In the genomic region with DNA sequence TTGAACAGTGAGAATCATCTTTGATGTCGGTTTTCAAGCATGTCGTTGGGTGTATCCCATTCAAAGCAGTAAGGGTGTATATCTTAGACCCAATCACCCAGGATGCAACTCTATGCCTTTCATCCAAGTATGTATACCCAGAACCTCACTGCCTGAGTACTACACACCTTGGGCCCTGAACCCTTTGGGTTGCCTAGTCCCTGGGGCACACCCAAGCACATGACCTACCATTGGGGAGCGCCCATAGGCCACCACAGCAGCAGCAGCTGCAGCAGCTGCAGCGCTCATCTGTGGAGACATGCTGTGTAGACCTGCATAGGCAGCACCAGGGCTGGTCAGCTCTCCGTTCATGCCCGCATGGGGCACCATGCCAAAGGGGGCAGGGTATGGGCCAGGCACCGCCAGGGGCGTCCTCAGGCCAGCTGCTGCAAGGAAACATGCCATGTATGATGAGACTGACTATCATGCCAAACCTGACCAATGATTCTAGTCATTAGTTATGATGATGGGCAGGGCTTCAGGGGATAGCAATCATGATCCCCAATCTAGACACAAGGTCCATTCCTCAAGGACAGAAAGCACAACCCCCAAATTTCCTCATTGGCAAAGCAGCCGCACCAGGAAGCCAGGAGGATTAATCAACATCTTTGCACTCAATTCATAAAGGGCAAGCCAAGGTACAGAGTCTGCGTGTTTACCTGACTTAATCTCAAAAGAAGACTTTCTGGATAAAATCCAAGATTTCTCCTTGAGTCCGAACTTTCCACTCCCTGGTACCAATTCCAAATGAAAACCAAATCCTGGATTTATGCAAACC, we compare ENCODE assay signal across 17 mouse cellular contexts.
DNase-seq lines count a peak whose midpoint lies in the region; ATAC-seq lines count a peak whose summit lies in the region.
"Had no signal": no experiment of that assay in that cellular context is flagged by ENCODE, and none has a peak within 500 bp of the region (broad histone marks: within the 10 kb centered on the region; RNA-seq: fewer than 3 reads in every experiment).

No protein-coding gene starts in this region.

- no peak overlapping the region for H3K9ac ChIP-seq in forebrain, embryonic 11.5 days (ENCODE audit: low read length)
- no peak overlapping the region for H3K9ac ChIP-seq in forebrain, embryonic 14.5 days (ENCODE audit: low read length)
- no peak overlapping the region for H3K9ac ChIP-seq in embryonic facial prominence, embryonic 15.5 days
- no peak overlapping the region for H3K9ac ChIP-seq in midbrain, embryonic 13.5 days (replicated peaks)
- H3K9ac ChIP-seq: forebrain, embryonic 12.5 days had no signal

- 96% methylated on average over 11 of the region's 11 CpGs for WGBS in forebrain, embryonic 11.5 days
- WGBS in forebrain, embryonic 14.5 days = 91% methylated on average over 11 of the region's 11 CpGs
- 92% methylated on average over 11 of the region's 11 CpGs for WGBS in embryonic facial prominence, embryonic 15.5 days
- 95% methylated on average over 11 of the region's 11 CpGs for WGBS in midbrain, embryonic 13.5 days

- H3K4me1 ChIP-seq in forebrain, embryonic 11.5 days (replicated peaks; ENCODE audit: control insufficient read depth, insufficient read depth, low read length) = no peaks in the 10 kb centered on the region
- peaks cover 7% of the 10 kb centered on the region; the same call in 1 of the 2 replicates for H3K4me1 ChIP-seq in forebrain, embryonic 14.5 days (ENCODE audit: control insufficient read depth, insufficient read depth, low read length)
- no peaks in the 10 kb centered on the region for H3K4me1 ChIP-seq in embryonic facial prominence, embryonic 15.5 days
- peaks cover 3% of the 10 kb centered on the region; the same call in 1 of the 2 replicates for H3K4me1 ChIP-seq in midbrain, embryonic 13.5 days (replicated peaks)
- H3K4me1 ChIP-seq: limb, embryonic 10.5 days had no signal

- H3K27ac ChIP-seq in forebrain, embryonic 11.5 days (ENCODE audit: low read depth, low read length) = no peak overlapping the region
- H3K27ac ChIP-seq in forebrain, embryonic 14.5 days (ENCODE audit: low read depth, low read length) = no peak overlapping the region
- no peak overlapping the region for H3K27ac ChIP-seq in embryonic facial prominence, embryonic 15.5 days (replicated peaks)
- H3K27ac ChIP-seq in midbrain, embryonic 13.5 days = no peak overlapping the region
- H3K27ac ChIP-seq: forebrain, embryonic 12.5 days; heart, adult 2 months; limb, embryonic 10.5 days had no signal

- H3K27me3 ChIP-seq in forebrain, embryonic 11.5 days (ENCODE audit: control insufficient read depth, insufficient read depth, low read length) = no peaks in the 10 kb centered on the region
- H3K27me3 ChIP-seq in forebrain, embryonic 14.5 days (replicated peaks; ENCODE audit: control insufficient read depth, insufficient read depth, low read length) = no peaks in the 10 kb centered on the region
- no peaks in the 10 kb centered on the region for H3K27me3 ChIP-seq in embryonic facial prominence, embryonic 15.5 days
- H3K27me3 ChIP-seq in midbrain, embryonic 13.5 days = no peaks in the 10 kb centered on the region
- H3K27me3 ChIP-seq: forebrain, embryonic 12.5 days had no signal

- peaks cover 14% of the 10 kb centered on the region for H3K36me3 ChIP-seq in forebrain, embryonic 11.5 days (ENCODE audit: control insufficient read depth, insufficient read depth, low read length)
- peaks cover 53% of the 10 kb centered on the region for H3K36me3 ChIP-seq in forebrain, embryonic 14.5 days (ENCODE audit: control insufficient read depth, insufficient read depth, low read length)
- peaks cover 69% of the 10 kb centered on the region for H3K36me3 ChIP-seq in embryonic facial prominence, embryonic 15.5 days
- H3K36me3 ChIP-seq in midbrain, embryonic 13.5 days = peaks cover 59% of the 10 kb centered on the region

- DNase-seq in forebrain, embryonic 11.5 days (ENCODE audit: low spot score) = no peak
- no peak for DNase-seq in forebrain, embryonic 14.5 days (ENCODE audit: low spot score)
- DNase-seq in kidney, postnatal 10 days = peak; percentile 13
- DNase-seq in kidney, postnatal 14 days = no peak
- DNase-seq in layer of hippocampus, adult 11-12 months (ENCODE audit: low spot score) = no peak
- no peak for DNase-seq in Muller cell, postnatal 12 days (ENCODE audit: inconsistent ontology term)
- DNase-seq: cerebellum, adult 11-12 months; embryo, embryonic 11 days; heart, adult 2 months; heart, postnatal 14 days; kidney, adult 2 months; layer of hippocampus, adult 9-11 months; thymus, postnatal 25 days had no signal

- peak; percentile 29; the same call in 1 of the 2 replicates for ATAC-seq in forebrain, embryonic 11.5 days (replicated peaks; ENCODE audit: low FRiP score)
- ATAC-seq in forebrain, embryonic 14.5 days = no peak
- peak; percentile 43; the same call in 1 of the 2 replicates for ATAC-seq in embryonic facial prominence, embryonic 15.5 days (ENCODE audit: insufficient number of reproducible peaks, low FRiP score, low TSS enrichment, low read depth)
- peak; percentile 66; the same call in 1 of the 2 replicates for ATAC-seq in midbrain, embryonic 13.5 days

- H3K4me2 ChIP-seq in forebrain, embryonic 11.5 days (ENCODE audit: low read depth, low read length, severe bottlenecking) = no peak overlapping the region
- H3K4me2 ChIP-seq in forebrain, embryonic 14.5 days (ENCODE audit: low read length) = no peak overlapping the region
- H3K4me2 ChIP-seq in embryonic facial prominence, embryonic 15.5 days (replicated peaks) = no peak overlapping the region
- H3K4me2 ChIP-seq in midbrain, embryonic 13.5 days (replicated peaks) = no peak overlapping the region
- H3K4me2 ChIP-seq: forebrain, embryonic 12.5 days had no signal

- H3K9me3 ChIP-seq in forebrain, embryonic 11.5 days (ENCODE audit: control insufficient read depth, low read length) = no peaks in the 10 kb centered on the region
- H3K9me3 ChIP-seq in forebrain, embryonic 14.5 days (replicated peaks; ENCODE audit: control insufficient read depth, low read length) = no peaks in the 10 kb centered on the region
- no peaks in the 10 kb centered on the region for H3K9me3 ChIP-seq in embryonic facial prominence, embryonic 15.5 days (replicated peaks)
- H3K9me3 ChIP-seq in midbrain, embryonic 13.5 days = no peaks in the 10 kb centered on the region
- H3K9me3 ChIP-seq: forebrain, embryonic 12.5 days; limb, embryonic 10.5 days had no signal

- no peak overlapping the region for H3K4me3 ChIP-seq in forebrain, embryonic 11.5 days (ENCODE audit: low read depth, low read length)
- no peak overlapping the region for H3K4me3 ChIP-seq in forebrain, embryonic 14.5 days (ENCODE audit: low read depth, low read length)
- no peak overlapping the region for H3K4me3 ChIP-seq in embryonic facial prominence, embryonic 15.5 days (replicated peaks)
- H3K4me3 ChIP-seq in midbrain, embryonic 13.5 days (replicated peaks) = no peak overlapping the region
- H3K4me3 ChIP-seq: forebrain, embryonic 12.5 days; heart, adult 2 months; limb, embryonic 10.5 days had no signal
